Mouse (Mus musculus) MEL (cell line): Measurements from ENCODE around the gene Rnf145.

Experiments used
- CHD1 ChIP-seq: IDR thresholded peaks from 2 replicates; pipeline ENCODE4 v1.6.1; 2012; ENCODE audit warnings: low read depth, mild to moderate bottlenecking, inconsistent platforms, low read length, improper control_type of control experiment
- CTCF ChIP-seq, 3 experiments: IDR thresholded peaks in 2 of 3; conservative IDR thresholded peaks in 1 of 3; 2 replicates each; pipeline ENCODE4 v1.5.1; 2011 to 2012; ENCODE audit warnings: low read length in 3 of 3, low read depth in 2 of 3, mild to moderate bottlenecking in 2 of 3, improper control_type of control experiment in 1 of 3, inconsistent platforms in 1 of 3, mixed read lengths in 1 of 3, moderate library complexity in 1 of 3; ENCODE audit not compliant: control insufficient read depth in 1 of 3, insufficient read depth in 1 of 3, poor library complexity in 1 of 3, severe bottlenecking in 1 of 3
- ETS1 ChIP-seq: IDR thresholded peaks from 2 replicates; pipeline ENCODE4 v1.6.1; 2012; ENCODE audit warnings: low read depth, mild to moderate bottlenecking, inconsistent platforms, low read length, improper control_type of control experiment, moderate library complexity
- GATA1 ChIP-seq: IDR thresholded peaks from 2 replicates; pipeline ENCODE4 v1.6.1; 2011; ENCODE audit warnings: low read depth, low read length, improper control_type of control experiment
- POLR2A ChIP-seq, 2 experiments: IDR thresholded peaks; 2 replicates each; pipeline ENCODE4 v1.6.1; 2011 to 2012; ENCODE audit warnings: low read length in 2 of 2, mild to moderate bottlenecking in 2 of 2, control low read depth in 1 of 2, improper control_type of control experiment in 1 of 2, low read depth in 1 of 2, moderate library complexity in 1 of 2; ENCODE audit not compliant: control insufficient read depth in 1 of 2, insufficient read depth in 1 of 2, poor library complexity in 1 of 2
- POLR2AphosphoS2 ChIP-seq: IDR thresholded peaks from 2 replicates; pipeline ENCODE4 v1.6.1; 2011; ENCODE audit warnings: low read length, improper control_type of control experiment
- SMC3 ChIP-seq: IDR thresholded peaks from 2 replicates; pipeline ENCODE4 v1.6.1; 2011; ENCODE audit warnings: low read depth, low read length, improper control_type of control experiment
- TCF12 ChIP-seq: IDR thresholded peaks from 2 replicates; pipeline ENCODE4 v1.6.1; 2014; ENCODE audit warnings: low read depth, mild to moderate bottlenecking, inconsistent platforms, low read length, improper control_type of control experiment, moderate library complexity
- USF1 ChIP-seq: IDR thresholded peaks from 2 replicates; pipeline ENCODE4 v1.6.1; 2014; ENCODE audit warnings: low read depth, mild to moderate bottlenecking, inconsistent platforms, low read length, improper control_type of control experiment, moderate library complexity
- ZMIZ1 ChIP-seq: IDR thresholded peaks from 2 replicates; pipeline ENCODE4 v1.6.1; 2012; ENCODE audit warnings: low read depth, mild to moderate bottlenecking, inconsistent platforms, low read length, improper control_type of control experiment, moderate library complexity
- ZNF384 ChIP-seq: IDR thresholded peaks from 2 replicates; pipeline ENCODE4 v1.6.1; 2012; ENCODE audit warnings: low read depth, mild to moderate bottlenecking, inconsistent platforms, low read length, improper control_type of control experiment

DNA sequence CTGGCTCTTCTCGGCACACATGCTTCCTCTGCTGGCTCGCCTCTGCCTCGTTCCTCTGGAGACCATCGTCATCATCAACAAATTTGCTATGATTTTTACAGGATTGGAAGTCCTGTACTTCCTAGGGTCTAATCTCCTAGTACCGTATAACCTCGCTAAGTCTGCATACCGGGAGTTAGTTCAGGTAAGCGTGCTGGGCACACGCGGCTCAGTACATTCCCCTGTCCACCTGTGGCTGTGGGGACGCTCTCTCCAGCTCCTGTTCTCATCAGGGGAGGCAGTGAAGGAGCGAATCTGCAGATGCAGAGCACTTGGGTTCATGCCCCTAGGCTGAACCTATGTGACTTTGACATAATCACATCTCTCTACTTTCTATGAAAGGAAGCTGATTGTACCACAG is 30.1 kb downstream of the Rnf145 start:
- TF ChIP-seq CTCF (IDR thresholded peaks at IDR 0.05 in 2 of 3, conservative IDR thresholded peaks at IDR 0.05 in 1 of 3; ENCODE audit: control insufficient read depth in 1 of 3, insufficient read depth in 1 of 3, low read depth in 2 of 3, low read length in 3 of 3, poor library complexity in 1 of 3, severe bottlenecking in 1 of 3) (no peak), TCF12 (no peak), ETS1 (no peak), POLR2A (IDR thresholded peaks at IDR 0.05; ENCODE audit: control insufficient read depth in 1 of 2, insufficient read depth in 1 of 2, low read depth in 1 of 2, low read length in 2 of 2, poor library complexity in 1 of 2) (no peak), SMC3 (no peak), USF1 (no peak), CHD1 (no peak), POLR2AphosphoS2 (no peak), GATA1 (no peak), ZNF384 (no peak), ZMIZ1 (no peak)
